Mouse (Mus musculus) 3T3-L1 (cell line): Measurements from ENCODE around the gene Poc1a.
A peak's percentile ranks its signal among the peaks of the same experiment; 100 is the strongest.

Experiments
- DNase-seq: peaks from one replicate; pipeline ENCODE4 v3.0.0-alpha.2; 2015; ENCODE audit warnings: low read depth, low spot score

The Poc1a gene

DNA sequence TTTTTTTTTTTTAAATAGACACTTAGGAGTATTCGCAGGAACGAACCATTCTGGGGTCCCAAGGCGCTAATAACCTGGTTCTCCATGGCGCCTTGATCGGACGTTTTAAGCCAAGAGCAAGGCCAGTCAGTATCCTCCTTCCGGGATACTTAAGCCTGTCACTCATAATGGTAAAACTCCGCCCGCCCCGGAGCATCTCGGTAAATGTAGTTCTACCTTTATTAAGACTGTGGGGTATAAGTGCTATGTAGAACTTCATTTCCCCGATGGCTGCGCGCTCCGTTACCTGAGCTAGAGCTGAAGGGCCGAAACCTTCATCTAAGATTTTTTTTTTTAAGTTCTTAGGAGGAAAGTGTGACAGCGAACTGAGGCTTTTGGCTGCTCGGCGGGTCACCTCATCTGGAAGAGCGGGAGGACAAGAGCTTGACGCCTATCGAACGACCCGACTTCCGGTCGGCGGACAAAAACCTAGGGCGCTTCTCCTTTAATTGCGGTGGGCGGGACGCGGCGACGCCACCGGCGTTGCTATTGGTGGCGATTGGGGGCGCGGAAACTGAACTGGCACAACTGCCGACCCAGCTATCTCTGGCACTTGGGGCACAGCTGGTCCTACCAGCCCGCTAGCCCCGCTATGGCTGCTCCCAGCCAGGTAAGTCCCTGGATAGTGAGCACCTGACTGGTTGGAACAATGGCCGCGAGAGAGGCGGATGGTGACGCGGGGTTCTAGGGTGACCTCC lies at the start of gene Poc1a:
Poc1a (plus strand) TSS at position 254 of the 737 bp plus-strand sequence.
- peak; percentile 95 for DNase-seq

DNA sequence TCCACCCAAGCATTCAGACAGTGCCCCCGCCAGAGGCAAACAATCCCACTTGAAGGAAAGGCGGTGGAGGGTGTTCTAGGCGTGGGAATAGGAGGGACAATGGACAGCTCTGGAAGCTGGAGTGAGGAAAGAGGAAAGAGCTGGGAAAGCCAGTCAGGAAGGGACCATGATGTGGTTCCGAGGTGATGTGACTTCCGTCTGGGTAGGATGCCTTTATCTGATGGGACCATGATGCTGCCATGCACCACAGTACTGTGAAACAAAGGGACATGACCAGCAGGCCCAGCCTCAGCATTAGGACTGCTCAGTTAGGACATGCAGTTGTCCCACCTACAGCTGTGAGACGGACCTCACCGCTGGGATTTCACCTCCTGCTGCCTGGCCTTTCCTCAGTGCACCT lies 49.6 kb upstream of the Poc1a start:
- no peak for DNase-seq

DNA sequence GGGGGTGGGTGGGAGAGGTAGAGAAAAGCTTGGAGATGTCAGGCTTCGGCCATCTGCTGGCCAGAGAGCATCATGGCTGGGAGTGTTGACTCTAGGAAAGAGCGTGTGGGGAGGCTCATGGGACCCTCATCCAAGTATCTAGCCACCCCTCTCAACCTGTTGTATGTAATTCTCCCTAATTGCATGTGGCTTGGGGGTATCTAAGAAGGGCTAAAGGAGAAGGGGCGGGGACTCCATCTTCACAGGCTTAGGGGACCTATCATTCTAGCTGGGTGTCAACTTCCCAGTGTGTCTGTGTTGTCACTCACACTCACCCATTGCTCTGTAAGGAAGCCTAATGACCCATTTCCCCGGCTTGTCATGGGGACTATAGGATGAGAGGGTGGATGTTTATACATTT lies 49.0 kb upstream of the Poc1a start:
- no peak for DNase-seq

DNA sequence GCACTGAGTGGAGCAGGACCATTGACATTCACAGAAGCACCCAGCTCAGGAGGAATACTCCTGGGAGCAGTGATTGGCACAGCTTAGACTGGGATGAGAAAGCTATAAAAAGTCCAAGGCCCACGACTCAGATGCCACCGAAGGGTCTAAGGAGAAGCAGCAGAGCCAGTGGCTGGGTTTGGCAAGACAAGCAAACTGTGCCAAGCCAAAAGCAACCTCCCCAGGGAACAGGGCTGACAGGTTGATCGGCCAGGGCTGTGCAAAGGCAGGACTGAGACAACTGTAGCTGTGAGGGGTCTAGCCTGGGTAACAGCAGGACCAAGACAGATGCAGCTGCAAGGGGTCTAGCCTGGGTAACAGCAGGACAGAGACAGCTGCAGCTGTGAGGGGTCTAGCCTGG lies 47.9 kb upstream of the Poc1a start:
- DNase-seq = no peak

DNA sequence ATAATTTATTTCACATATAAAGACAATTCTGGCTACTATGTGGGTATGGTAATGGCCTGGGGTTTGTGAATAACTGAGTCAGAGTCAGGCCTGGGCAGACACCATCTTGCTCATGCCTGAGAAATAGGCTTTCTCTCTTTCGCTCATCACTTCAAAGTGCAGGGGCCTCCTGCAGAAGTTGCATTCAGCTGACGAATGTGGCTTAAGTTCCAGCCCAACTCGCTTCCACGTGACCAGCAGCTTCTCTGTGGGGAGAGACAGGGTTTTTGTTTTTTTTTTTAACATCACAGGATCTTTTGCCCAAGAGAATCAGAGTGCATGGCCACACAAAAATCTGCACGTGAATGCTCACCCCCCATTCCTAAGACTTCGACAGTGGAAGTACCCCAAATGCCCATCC lies 46.9 kb upstream of the Poc1a start:
- DNase-seq = no peak

DNA sequence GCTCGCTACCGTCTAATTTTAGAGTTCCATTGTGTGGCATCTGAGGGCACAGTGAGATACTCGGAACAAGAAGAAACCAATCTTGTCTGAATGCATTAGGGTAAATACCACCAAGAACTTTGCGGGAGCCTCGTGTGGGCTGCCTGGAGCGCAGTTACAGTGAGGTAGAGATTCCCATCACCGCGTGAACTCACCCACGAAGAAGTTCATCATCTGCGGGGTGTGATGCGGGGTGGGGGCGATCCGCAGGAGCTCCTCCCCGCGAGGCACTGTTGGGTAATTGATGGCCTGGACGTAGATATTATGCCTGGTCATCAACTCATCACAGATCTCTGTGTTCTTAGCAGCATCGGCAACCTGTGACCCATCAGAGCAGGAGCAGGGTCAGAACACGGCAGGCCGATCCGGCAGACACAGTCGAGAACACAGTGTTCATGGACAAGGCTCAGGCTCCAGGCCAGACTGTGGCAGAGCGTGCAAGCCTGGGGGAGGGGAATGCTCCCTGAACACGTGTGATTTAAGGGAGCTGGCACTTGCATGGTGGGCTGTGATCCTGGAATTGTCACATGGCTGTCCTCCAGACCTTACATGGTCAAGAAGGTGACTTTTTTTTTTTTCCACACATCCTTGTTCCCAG lies 45.5 kb upstream of the Poc1a start:
- DNase-seq = no peak

DNA sequence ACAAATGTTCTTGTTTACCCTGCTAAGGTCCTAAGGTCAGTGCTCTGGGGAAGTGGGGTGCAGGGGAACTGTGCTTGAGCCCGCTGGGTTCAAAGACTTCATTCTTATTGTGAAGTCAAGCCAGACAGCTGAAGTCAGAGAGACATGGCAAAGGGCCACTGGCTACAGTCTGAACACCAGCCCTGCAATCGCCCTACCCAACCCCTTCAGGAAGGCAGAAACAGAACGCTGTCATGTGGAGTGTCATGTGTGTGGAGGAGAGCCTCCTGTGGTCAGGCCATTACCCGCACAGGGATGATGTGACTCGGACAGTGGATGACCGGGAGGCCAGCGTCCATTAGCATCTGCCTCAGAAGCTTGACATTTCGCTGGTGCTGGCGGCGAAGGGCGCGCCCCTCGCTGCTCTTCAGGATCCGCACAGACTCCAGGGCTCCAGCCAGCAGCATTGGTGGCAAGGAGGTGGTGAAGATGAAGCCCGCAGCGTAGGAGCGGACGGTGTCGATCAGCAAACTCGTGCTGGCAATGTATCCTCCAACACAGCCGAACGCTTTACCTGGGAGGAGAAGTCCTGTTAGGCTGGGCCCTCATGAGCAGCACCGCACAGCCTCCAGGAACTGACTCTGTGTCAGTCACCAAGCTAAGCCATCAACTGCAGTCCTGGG lies 44.6 kb upstream of the Poc1a start:
- DNase-seq = no peak

DNA sequence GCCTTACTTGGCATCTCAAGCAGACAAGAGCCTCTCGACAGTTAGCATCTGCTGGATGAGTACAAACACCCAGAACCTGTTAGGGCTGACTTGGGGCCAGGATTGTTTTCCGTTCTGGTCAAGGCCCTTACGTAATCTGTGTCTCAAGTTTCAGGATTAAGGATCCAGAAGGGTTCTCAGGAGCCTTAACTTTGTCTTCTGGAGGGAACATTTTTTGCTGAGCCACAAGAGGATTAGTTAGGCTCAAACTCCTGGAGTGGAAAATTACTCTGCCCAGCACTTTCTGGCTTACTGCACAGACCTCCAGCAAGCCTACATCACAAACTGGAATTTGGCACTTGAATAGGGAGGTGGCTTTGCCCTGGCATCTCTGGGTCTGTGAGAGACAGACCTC lies 44.0 kb upstream of the Poc1a start:
- peak; percentile 38 for DNase-seq

DNA sequence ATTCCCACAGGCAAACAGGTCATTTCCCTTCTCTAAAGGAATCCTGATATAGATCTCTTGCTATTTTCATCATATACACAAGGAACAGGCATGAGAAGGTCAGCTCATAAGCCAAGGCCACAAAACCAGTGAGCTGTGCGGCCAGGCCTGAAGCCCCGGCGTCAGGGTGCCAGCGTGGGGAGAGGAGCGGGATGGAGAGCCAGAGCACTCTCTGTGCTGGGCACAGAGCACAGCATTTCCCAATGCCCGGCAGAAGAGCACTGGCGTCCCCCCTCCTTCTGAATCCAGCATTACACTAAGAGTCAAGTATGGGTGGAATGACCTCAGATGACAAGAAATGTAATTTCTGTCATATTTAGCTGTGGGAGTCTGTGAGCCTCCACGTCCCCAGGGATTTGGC lies 43.5 kb upstream of the Poc1a start:
- DNase-seq = no peak

DNA sequence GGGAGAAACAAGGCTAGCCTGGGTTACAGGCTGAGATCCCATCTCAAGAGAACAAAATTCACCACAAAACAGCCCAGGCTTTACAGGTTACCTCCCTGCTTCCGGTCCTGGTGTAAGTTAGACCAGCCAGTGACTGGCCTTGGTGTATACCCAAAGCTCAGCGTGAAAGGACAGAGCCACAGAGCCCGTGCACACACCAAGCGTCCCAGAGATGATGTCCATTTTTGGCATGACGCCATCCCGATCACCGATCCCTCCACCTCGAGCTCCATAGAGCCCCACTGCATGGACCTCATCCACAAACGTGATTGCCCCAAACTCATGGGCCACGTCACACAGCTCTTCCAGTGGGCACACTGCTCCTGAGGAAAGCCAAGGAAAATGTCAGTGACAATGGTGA lies 43.0 kb upstream of the Poc1a start:
- no peak for DNase-seq

DNA sequence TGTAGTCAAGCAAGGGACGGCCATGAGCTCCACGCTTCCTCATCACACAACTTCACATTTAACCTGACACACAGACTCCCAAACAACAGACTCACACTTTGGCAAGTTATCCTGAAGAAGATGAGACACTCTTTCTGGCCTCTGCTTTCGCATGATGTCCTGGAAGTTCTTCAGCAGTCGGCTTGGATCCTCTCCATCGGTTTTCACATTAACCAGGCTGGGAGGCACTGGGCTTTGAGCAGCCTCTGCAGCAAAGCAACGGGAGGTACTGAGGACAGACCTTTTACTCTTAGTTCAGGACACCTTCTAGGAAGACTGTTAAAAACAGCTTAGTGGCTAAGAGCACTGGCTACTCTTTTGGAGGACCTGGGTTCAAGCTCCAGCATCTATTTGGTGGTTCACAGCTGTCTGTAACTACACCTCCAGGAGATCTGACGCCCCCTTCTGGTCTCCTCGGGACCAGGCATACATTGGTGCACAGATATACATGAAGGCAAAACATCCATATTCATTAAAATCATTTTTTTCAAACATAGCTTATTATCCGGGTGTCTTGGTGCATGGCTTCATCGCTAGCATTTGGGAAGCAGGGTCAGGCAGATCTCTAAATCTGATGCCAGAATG lies 39.2 kb upstream of the Poc1a start:
- no peak for DNase-seq

DNA sequence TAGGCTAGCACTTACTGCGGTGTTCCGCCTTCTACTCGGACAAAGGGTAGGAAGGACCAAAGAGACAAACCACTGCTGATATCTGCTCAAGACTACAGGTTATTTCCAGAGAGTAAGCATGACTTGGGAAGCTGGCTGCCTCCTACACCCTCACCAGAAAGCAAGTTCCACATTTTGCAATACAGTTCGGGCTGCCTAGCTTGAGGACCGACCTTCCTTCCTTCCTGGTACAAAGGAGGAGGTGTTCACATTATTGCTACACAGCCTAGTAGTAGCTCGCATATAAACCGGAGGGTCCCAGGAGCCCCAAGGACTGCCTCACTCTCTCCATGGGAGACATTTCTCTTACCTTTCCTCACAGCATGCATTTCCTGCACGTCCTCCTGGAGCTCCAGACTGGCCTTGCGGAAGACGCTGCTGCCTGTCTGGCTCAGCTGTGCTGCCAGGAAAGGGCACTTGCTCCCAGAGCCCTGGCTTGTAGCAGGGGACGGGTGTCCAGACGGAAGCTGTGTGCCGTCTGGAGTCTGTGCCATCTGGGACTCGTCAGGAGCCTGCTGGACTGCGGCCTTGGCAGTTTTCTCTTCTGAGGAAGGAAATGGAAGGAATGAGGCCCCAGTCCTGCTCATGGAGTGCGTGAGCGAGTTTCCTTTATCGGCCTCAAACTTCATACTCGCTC lies 37.9 kb upstream of the Poc1a start:
- no peak for DNase-seq

DNA sequence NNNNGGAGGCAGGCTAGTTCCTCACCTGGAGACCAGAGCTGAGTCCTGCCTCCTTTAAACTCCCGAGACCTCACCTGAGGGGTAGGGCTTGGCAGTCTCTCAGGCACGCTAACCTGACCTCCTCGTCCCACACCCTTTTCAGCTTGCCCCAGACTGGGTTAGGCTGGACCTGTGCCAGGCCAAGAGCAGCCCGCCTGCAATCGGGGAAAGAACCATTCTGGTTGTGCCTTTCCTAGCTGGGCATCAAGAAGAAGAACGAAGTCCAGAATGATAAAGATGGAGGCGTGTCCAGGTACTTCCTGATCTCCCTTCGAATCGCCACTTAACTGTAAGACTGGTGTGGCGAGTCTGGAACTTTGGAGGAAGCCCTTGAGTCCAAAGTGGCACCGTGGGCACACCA lies 31.3 kb upstream of the Poc1a start:
- no peak for DNase-seq

DNA sequence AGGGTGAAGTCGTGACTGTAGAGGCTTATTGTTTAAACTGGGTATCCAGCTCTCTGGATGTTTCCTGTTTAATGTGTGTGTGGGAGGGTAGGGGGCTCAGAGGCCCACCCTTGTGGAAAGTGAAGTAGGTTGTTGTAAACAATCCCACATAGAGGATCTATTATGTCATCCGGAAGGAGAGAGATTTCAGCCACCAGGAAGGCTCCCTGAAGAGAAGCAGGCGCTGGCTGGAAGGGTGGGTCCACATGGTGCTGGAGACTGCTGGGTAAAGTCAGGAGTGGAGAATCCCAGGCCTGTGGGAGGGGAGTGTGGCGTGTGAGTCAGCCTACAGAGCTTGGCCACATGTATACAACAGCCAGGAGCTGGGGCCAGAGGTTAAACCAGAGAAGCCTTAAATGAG lies 30.6 kb upstream of the Poc1a start:
- peak; percentile 44 for DNase-seq

DNA sequence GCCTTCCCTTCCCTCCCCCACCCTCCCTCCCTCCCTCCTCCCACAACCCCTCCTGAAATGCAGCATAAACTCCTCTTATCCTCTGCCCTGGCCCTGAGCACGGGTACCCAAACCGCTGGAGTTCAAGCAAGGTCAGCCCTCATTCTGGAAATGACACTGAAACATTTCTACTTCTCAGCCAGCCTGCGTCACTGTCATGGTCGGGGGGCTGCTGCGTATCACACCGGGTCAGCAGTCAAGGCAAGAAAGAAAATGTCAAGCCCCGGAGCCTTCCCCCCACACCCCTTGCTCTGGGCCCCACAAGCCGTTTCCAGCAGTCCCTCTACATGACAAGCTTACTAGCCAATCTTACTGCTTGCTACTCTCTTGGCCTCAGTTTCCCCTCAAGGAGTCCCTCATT lies 29.8 kb upstream of the Poc1a start:
- no peak for DNase-seq

DNA sequence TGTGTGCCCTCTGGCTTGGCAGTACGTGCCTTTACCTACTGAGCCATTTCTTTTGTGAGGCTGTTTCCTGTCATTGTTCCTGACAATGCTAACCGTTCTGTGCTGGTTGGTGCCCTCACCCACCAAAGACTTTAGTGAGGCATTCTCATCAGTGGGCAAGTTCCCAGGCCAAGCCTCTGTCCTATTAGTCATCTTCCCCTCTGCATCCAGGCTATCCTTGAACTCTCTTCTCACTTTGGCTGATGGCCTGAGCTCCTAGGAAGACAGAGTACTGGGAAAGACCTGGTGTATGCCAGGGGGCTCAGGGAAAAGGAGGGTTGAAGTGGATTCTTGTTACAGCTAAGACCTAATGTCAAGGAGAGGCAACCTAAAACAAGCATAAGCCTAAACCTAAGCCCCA lies 26.9 kb upstream of the Poc1a start:
- peak; percentile 41 for DNase-seq

DNA sequence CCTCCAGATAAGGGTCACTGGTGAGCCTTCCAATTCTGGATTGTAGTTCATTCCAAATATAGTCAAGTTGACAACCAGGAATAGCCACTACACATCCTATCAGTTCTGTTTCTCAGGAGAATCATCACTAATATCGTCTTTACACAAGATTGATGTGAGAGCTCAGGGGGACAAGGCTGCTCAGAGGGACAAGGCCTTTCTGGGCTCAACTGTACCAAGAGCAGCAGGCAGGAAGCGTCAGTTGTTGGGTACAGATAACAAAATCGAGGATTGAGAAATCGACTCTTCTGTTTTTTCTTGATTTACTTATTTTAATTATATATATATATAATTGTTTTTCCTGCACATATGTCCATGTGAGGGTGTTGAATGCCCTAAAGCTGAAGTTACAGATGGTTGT lies 22.4 kb upstream of the Poc1a start:
- no peak for DNase-seq

DNA sequence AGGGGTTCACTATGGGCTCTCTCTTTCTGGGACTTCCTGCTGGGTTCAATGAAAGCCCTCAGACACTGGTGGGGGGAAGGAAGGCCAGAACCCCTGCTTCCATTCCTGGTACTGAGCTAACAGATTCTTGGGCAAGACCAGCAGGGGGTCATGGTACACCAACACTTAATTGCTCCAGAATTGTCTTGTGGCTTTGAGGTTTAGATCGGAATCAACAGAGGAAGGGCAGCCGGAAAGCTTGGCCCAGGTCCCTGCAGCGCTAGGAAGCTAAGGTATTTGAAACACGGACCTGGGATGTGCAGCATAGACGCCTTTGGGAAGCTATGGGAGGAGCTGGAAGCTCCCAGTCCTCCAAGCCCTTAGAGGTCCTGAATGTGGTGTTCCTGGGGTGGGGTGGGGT lies 21.9 kb upstream of the Poc1a start:
- no peak for DNase-seq

DNA sequence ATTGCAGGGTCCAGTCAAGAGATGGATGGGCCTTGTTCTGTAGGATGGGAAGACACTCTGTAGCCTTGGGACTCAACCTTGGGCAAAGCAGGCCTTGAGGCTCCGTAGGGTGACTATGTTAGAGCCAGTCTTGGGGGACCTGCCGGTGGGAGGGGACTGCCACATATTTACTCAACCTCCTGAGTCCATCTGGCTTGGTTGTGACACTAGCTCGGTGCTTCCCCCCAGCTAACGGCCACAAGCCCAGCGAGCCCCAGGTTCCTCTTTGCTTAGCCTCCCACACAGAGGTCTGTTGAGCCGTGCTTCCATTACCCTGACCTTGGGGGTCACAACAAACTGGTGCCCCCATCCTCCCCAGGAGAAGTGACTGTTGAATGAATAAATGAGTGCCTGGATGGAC lies 19.8 kb upstream of the Poc1a start:
- no peak for DNase-seq

DNA sequence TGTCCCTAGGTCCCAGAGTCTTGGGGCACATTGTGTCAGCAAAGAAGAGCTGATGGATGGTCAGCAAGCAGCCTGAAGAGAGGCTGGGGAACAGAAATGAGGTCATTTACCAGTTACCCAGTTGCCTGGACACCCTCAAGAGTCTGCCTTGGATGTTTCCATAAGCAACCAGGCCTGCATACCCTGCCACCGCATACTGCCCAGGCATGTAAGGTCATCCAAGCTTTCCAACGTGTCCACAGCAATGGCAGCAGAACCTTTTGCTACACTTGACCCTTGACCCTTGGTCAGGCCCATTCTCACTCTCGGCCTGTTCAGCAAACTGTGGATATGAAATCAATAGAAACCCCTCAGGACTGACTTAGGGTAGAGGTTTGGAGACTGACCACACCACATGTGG lies 19.4 kb upstream of the Poc1a start:
- DNase-seq = no peak

DNA sequence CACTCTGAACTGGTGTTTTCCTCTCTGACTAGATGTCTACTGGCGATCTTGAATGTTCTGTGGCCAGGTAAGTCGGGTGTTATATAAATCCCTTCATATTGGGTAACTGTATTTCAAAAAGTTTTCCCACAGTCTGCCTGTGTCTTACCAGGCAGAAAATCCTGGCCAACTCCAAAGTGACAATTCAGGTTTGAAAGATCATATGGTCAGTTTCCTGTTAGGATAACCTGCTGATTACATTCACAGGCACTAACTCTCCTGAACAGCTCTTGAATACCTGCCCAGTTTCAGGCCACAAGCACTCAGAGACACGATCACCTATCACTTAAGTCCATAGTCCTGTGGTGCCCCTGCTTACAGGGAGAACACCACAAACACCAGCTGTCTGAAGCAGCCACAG lies 18.8 kb upstream of the Poc1a start:
- DNase-seq = no peak

DNA sequence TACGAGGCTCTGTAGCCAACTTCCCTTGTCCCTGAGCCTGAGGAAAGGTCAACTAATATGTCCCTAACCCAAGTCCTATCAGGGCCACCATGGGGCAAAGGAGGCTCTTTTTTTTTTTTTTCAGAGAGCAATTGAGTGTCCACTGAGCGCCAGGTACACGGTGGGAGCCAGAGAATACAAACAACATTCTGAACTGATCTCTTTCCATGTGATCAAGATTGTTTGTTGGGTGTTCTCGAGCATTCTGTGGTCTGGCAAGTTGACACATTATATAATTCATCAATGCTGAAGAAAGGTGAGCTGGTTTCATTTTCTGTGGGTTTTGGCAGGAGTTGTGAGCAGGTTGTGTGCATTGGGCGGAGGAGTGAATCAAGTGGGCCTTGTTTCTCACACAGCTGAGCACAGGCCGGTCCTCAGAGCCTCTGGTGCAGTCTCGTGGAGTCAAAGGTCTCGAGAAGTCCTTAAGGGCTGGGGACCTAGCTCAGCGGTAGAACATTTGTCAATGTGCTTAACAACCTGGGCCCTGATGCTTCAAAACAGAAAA lies 17.4 kb upstream of the Poc1a start:
- peak; percentile 18 for DNase-seq
